15 mouse cellular contexts compared by ENCODE assay signal in genomic region chr5:117539221-117539620, GRCm38 (mm10).
"Had no signal": no experiment of that assay in that cellular context is flagged by ENCODE, and none has a peak within 500 bp of the region (broad histone marks: within the 10 kb centered on the region; RNA-seq: fewer than 3 reads in every experiment).

No protein-coding gene starts in this region.

- H3K36me3 ChIP-seq: neural tube, embryonic 12.5 days had no signal

- H3K9me3 ChIP-seq: neural tube, embryonic 15.5 days had no signal

- H3K4me2 ChIP-seq: neural tube, embryonic 12.5 days; neural tube, embryonic 13.5 days; neural tube, embryonic 15.5 days had no signal

- H3K4me3 ChIP-seq: neural tube, embryonic 12.5 days; neural tube, embryonic 13.5 days; neural tube, embryonic 15.5 days had no signal

- H3K9ac ChIP-seq: neural tube, embryonic 12.5 days; neural tube, embryonic 13.5 days; neural tube, embryonic 15.5 days had no signal

- H3K27ac ChIP-seq: neural tube, embryonic 12.5 days; neural tube, embryonic 13.5 days; neural tube, embryonic 15.5 days had no signal

- H3K27me3 ChIP-seq: neural tube, embryonic 12.5 days; neural tube, embryonic 15.5 days had no signal

- DNase-seq: retina, postnatal 1 day; right cerebral cortex, adult 18-20 months; right cerebral cortex, postnatal 14 days; right cerebral cortex, postnatal 25 days; right cerebral cortex, postnatal 4 days; spleen, adult 18-20 months; thymus, adult 18-20 months; thymus, adult 2 months; thymus, postnatal 14 days; thymus, postnatal 25 days; thymus, postnatal 36 days; thymus, postnatal 4 days had no signal
